Mouse (Mus musculus) embryonic fibroblast, embryonic 13.5 days (primary cell): ENCODE results near the gene Tbx15. TPM values are rescaled to one million over a fixed set of nuclear protein-coding genes. Genes with fewer than 3 reads are reported as not detected.

Source experiments
- H3K27ac ChIP-seq: 2 replicates; pipeline ENCODE4 v1.5.1; 2012; ENCODE audit warnings: low read length, control low read depth, inconsistent platforms; ENCODE audit not compliant: insufficient read depth
- H3K4me1 ChIP-seq: 2 replicates; pipeline ENCODE4 v1.6.1; 2011; ENCODE audit warnings: low read length; ENCODE audit not compliant: control insufficient read depth, insufficient read depth
- H3K4me3 ChIP-seq: 2 replicates; pipeline ENCODE4 v1.5.1; 2011; ENCODE audit warnings: mild to moderate bottlenecking, control low read depth, low read length; ENCODE audit not compliant: insufficient read depth
- CTCF ChIP-seq: IDR thresholded peaks from 2 replicates; pipeline ENCODE4 v1.5.1; 2011; ENCODE audit warnings: mild to moderate bottlenecking, control low read depth, low read length, moderate library complexity, borderline replicate concordance; ENCODE audit not compliant: insufficient read depth
- POLR2A ChIP-seq: IDR thresholded peaks from 2 replicates; pipeline ENCODE4 v1.6.1; 2011; ENCODE audit warnings: low read depth, mild to moderate bottlenecking, control low read depth, low read length, moderate library complexity
- polyA plus RNA-seq: library from polyadenylated mRNA; stranded (reverse); fragments of >200 nt; gene quantifications from 2 replicates; pipeline ENCODE4 v1.2.4, GENCODE M21; 2011; ENCODE audit warnings: low read depth; ENCODE audit not compliant: missing spikeins, insufficient read length

The Tbx15 gene
- polyA plus RNA-seq, 1 experiment: 86.3 TPM

- Histone ChIP-seq H3K4me1 (0 out of 2 replicates have a peak, but pooled peaks cover 3% of the 10 kb centered on the region), H3K27ac (peak overlapping the region; percentile 62), H3K4me3 (no peak overlapping the region)
- TF ChIP-seq POLR2A: no peak
- no peak for TF ChIP-seq CTCF
These were observed 23.3 kb downstream of the Tbx15 start for GRCm38 (mm10) chr3:99263471-99263903.

DNA sequence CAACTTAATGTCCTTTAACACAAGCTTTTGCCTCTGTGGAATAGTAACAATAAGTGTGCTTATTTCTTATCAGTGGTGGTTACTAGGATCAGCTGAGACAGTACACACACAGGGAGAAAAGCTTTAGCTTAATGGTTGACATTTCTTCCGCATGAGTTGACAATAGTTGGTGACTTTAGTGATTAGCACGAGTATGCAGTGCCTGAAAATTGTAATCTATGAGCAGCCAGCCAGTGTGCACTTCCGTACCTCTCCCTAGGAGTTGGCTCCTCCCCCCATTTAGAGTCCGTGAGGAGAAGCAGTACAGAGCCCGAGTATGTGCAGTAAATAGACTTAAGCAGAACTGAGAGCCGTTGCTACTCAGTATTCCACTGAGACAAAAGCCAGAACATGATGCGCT is 24.5 kb downstream of the Tbx15 start:
- H3K4me3 ChIP-seq: no peak overlapping the region
- H3K27ac ChIP-seq: no peak overlapping the region
- 0 out of 2 replicates have a peak, but pooled peaks cover 3% of the 10 kb centered on the region for H3K4me1 ChIP-seq
- TF ChIP-seq POLR2A (no peak), CTCF (no peak)

- Histone ChIP-seq H3K4me3 (no peak overlapping the region), H3K27ac (no peak overlapping the region), H3K4me1 (0 out of 2 replicates have a peak, but pooled peaks cover 8% of the 10 kb centered on the region)
- no peak for TF ChIP-seq CTCF
- TF ChIP-seq POLR2A: no peak
These were observed 26.6 kb downstream of the Tbx15 start for GRCm38 (mm10) chr3:99266752-99267303.

DNA sequence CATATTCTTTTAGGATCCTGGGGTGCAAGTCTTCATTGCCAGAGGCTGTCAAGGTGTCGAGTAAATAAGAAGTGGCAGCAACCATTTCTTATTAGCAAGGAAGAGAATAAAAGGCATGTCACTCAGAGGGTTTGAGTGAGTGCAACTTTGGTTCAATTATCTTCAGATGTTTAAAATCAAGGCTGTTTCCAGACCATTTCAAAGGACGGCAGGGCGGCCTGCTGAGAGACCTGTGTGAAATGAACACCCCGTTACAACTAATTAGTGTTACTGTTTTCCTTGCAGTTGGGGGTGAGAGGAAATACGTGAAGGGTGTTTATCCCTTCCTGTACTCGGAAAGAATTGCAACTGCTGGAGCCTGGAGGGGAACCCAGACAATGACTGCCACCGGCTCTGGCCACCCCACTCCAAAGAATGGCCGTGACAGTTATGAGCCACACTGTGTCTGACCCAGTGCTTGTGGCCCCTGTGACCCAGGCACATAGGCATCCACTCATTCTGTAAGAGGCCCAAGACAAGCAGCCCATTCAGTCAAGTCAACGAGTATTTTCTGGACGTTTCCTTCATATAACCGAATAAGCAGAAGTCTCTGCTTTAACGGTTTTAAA is 37.9 kb downstream of the Tbx15 start:
- H3K4me1 ChIP-seq: no peaks in the 10 kb centered on the region; the same call in none of the 2 replicates
- no peak overlapping the region for H3K27ac ChIP-seq
- TF ChIP-seq CTCF (no peak), POLR2A (no peak)
- H3K4me3 ChIP-seq: no peak overlapping the region

GRCm38 (mm10) chr3:99279718-99280117 is 39.5 kb downstream of the Tbx15 start:
- Histone ChIP-seq H3K27ac (no peak overlapping the region), H3K4me1 (no peaks in the 10 kb centered on the region; the same call in none of the 2 replicates), H3K4me3 (no peak overlapping the region)
- TF ChIP-seq POLR2A: no peak
- TF ChIP-seq CTCF: no peak

- Histone ChIP-seq H3K27ac (no peak overlapping the region), H3K4me3 (no peak overlapping the region), H3K4me1 (no peaks in the 10 kb centered on the region; the same call in none of the 2 replicates)
- no peak for TF ChIP-seq POLR2A
- no peak for TF ChIP-seq CTCF
These were observed 41.3 kb downstream of the Tbx15 start for GRCm38 (mm10) chr3:99281453-99281852.

GRCm38 (mm10) chr3:99288302-99288701 is 48.1 kb downstream of the Tbx15 start:
- no peak overlapping the region for H3K27ac ChIP-seq
- peaks cover 11% of the 10 kb centered on the region for H3K4me1 ChIP-seq
- TF ChIP-seq POLR2A (no peak), CTCF (no peak)
- no peak overlapping the region for H3K4me3 ChIP-seq

- TF ChIP-seq CTCF (no peak), POLR2A (no peak)
- peaks cover 11% of the 10 kb centered on the region for H3K4me1 ChIP-seq
- no peak overlapping the region for H3K27ac ChIP-seq
- H3K4me3 ChIP-seq: no peak overlapping the region
These were observed 50.0 kb downstream of the Tbx15 start for GRCm38 (mm10) chr3:99290064-99290702.

DNA sequence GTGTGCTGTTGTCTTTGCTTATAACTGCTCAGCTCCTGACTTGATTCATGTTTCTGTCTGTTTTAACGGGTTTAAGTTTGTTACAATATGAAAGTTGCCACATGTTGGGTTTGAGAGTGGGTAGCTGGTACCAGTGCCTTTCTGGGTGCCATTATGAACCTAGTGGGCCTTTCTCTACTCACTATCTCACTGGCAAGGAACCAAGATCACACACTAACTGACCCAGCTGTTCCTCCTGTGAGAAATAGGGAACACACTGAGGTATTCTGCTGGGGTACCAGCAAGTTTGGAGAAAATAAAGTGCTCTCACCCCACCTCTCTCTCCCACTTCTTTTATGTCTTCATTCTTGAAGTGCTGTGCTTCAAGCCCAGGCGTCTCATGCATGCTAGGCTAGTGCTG is 50.7 kb downstream of the Tbx15 start:
- no peak overlapping the region for H3K27ac ChIP-seq
- TF ChIP-seq CTCF: no peak
- peaks cover 11% of the 10 kb centered on the region for H3K4me1 ChIP-seq
- no peak overlapping the region for H3K4me3 ChIP-seq

DNA sequence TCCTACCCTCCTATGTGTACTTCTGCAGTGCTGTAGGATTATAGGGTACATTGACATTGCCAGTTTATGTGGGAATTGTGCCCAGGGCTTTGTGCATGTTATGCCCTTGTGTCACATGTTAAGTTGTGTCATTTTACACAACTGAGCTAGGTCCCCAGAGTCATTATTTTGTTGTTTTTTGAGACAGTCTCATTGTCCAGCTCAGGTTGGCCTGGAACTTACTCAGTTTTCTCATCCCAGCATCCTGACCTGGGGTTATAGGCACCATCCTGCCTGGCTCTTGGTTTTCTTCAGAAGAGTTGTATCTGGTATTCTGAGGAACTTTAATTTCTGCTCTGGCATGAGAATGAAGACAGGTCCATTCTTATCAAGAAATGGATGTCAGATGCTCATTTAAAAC is 51.2 kb downstream of the Tbx15 start:
- peaks cover 11% of the 10 kb centered on the region for H3K4me1 ChIP-seq
- no peak overlapping the region for H3K27ac ChIP-seq
- no peak overlapping the region for H3K4me3 ChIP-seq
- TF ChIP-seq POLR2A (no peak), CTCF (no peak)
